Mouse (Mus musculus) spleen, adult 2 months (tissue): ENCODE measurements around the gene Dvl2.

Source experiments
- CTCF ChIP-seq: fragments of 200-500 bp; IDR thresholded peaks from 2 replicates; pipeline ENCODE4 v1.5.1; 2011; ENCODE audit warnings: mild to moderate bottlenecking, inconsistent platforms; ENCODE audit not compliant: insufficient read depth, insufficient read length, insufficient replicate concordance; ENCODE audit errors: extremely low read depth
- POLR2A ChIP-seq: fragments of 200-500 bp; IDR thresholded peaks from 2 replicates; pipeline ENCODE4 v1.6.1; 2011; ENCODE audit warnings: low read depth, low read length, inconsistent platforms

DNA sequence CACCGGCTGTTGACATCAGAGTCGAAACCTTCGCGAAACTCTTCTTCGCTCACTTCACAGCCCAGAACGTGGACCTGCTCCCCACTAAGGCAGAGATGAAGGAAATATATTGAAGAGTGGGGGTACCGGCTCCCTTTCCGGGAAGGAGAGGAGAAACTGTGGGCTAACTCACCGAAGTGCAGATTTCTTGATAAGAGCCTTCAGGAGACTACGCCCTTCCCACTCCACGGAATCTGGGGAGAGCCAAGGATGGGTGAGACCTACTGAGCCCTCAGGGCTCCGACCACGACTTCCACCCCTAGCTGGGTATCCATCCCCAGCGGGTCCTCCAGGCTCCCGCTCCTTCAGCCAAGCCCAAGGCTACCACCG, 20.6 kb upstream of the Dvl2 start:
- TF ChIP-seq CTCF (no peak), POLR2A (no peak)
